Mouse (Mus musculus) adrenal gland, adult 18-20 months (tissue): ENCODE data around the gene Ifne. TPM values are rescaled to one million over a fixed set of nuclear protein-coding genes. Genes with fewer than 3 reads are reported as not detected.
A peak's percentile ranks its signal among the peaks of the same experiment; 100 is the strongest.
"Not testable (repeated sequence)": the region's sequence is repeated elsewhere in the genome, so short reads cannot be mapped to it uniquely, and the experiment has no call there.

Source experiments
- DNase-seq, 2 experiments: peaks; one replicate each; pipeline ENCODE4 v3.0.0; 2021 to 2022; ENCODE audit warnings: low spot score in 2 of 2
- microRNA-seq, 2 experiments: library from miRNA; unstranded; fragments of <30 nt; microRNA quantifications; one replicate each; pipeline ENCODE4 v1.2.0; 2021; ENCODE audit warnings: borderline number of aligned reads in 2 of 2
- total RNA-seq, 2 experiments: library from RNA; stranded (reverse); gene quantifications; 1 replicate in 1 of 2; 2 replicates in 1 of 2; pipeline ENCODE4 v1.2.3; 2021

Gene Ifne
- total RNA-seq, 2 experiments from 2014 or later, result not detected

DNA sequence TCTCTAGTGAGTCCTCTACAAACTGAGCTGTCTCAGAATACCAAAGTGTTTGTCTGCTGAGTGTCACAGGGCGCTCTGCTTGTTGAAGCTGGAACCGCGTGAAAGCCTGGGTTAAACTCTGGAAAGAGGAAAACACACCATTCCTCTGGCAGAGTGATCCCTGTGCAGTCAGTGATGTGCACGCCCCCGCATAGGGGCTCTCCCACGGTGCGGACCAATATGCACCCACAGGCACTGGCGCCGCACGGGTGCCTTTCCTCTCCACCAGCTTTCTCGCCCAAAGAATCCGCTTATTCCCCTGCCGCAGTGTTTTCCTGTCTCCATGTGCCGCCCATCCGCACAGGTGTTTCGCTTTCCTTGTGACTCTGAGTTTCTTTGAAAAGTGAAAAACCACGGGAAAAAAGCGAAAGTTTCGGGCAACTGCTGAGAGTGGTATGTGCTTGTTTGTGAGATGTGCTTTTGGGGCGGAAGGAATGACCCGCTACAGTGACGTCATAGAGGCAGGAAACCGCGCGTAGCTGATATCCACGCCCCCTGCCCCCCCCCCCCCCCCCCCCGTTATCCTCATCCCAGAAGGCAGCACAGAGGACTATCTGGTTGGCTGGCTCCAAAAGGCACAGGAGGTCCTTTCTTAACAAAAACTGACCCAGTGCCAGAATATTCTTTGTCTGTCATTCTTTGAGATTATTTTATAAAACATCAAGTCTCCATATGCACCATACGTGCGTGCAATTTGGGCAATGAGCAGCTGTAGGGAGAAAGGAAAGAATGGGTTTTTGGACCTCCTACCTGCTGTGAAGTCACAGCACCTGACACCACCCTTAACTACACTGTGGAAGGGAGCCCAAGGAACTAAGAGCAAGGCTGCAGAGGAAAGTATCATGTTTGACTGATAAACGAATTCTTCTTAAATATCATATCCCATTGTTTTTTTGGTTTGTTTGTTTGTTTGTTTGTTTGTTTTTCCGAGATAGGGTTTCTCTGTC is 11.8 kb downstream of the Ifne start:
- DNase-seq, result peak in 1 of 2 experiments; percentile 8

DNA sequence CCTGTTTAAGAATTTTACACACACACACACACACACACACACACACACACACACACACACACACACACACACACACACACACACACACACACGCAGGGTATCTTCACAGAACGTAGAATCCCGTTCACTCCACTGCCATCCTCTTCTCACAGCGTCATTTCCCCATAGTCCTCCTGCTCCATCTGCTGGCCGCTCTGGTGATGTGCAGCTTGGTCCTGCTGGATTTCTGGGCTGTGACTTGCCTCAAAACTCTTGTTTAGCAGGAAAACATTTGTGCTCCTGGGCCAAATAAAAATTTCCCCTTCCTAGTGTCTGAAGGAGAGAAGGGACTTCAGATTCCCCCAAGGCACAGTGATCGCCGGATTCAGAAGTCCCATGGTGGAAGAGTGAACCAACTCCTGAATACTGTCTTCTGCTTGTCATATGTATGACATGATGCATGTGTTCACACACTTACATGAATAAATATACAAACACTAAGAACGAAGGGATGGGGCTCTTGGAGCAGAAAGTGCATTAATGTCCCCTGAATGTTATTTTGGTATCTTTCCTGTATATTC is 12.6 kb downstream of the Ifne start:
- peak; percentile 68 to 69 for DNase-seq

- no peak for DNase-seq
Observed at GRCm38 (mm10) chr4:88865011-88865569, 14.9 kb downstream of the Ifne start.

- no peak for DNase-seq
Observed at GRCm38 (mm10) chr4:88864599-88864998, 15.4 kb downstream of the Ifne start.

DNA sequence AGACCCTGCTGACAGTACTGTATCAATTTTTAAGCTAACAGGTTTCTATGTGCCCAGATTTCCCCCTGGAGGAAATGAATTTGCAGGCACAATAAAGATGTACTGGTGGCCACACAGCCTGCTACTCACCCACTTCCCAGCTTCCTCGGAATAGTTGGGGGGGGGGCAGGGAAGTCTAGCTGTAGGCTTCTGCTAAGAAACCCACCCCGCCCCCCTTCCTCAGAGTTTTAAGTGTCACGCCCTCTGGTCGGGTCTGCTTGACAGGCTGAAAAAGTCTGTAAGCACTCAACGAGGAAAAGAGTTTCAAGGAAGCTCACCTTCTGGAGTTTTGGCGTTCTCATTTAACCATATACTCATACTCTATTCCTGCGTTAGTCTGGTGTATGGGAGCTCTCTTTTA is 16.7 kb downstream of the Ifne start:
- no peak for DNase-seq

DNA sequence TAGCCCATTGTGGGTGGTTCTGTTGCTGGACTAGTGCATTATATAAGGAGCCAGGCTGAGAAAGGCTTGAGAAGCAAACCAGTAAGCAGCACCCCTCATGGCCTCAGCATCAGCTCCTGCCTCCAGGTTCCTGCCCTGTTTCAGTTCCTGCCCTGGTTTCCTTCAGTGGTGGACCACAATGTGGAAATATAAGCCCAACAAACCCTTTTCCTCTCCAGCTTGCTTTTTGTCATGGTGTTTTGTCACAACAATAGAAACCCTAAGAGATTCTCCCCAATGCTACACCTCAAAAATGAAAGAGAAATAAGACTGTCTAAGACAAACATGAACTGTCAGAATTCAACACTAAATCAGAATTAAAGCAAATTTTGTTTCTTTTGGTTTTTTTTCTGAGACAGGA is 20.8 kb downstream of the Ifne start:
- DNase-seq, result no peak

DNA sequence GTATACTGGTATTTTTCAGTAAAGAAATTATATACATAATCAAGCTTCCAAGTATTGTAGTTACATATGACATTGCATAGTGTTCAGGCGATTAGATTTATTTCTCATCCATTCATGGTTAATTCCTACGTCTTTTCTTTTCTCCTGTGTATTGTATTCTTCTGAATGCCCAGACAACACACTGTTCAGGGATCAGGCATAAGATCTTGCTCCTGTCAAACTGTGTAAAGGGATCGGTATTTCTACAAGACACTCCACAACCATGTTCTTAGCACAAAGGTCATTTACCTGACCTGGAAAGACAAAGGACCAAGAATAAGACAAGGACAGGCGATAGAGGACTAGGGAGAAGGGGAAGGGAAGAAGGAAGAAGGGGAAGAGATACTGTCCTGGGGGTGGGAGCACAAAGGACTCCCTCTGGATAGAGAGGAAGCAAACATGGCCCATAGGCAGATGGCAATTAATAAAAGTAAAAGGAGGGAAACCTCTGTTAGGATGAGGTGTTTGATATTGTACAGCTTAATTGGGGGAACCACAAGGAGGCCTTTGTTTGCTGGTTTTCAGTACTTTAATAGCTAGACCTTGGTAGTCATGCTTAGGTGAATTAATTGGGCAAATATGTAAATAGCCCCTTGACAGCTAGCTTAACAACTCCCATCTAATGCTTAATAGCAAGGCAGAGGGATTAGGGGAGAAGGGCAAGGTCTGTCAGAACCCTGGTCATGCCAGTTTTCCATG is 28.8 kb downstream of the Ifne start:
- DNase-seq, result no peak

- no peak for DNase-seq
Observed at GRCm38 (mm10) chr4:88849698-88850097, 30.3 kb downstream of the Ifne start, which contains the start of gene Ifna1. Ifna1 (plus strand) TSS chr4:88850087.

DNA sequence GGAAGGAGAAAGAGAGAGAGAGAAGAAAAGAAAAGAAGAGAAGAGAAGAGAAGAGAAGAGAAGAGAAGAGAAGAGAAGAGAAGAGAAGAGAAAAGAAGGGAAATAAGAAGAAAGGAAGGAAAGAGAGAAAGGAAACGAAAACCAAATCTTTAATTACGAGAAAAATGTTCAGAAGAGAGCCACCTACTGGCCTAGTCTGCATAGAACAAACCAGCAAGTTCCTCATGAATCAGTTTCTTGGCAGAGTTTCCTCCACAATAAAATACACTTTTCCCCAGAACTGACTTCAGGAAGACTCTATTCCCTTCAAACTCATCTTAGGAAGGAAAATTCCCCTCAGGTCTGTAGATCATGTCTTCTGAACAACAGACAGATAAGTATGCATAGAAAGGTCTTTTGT is 34.7 kb downstream of the Ifne start:
- no peak for DNase-seq

DNA sequence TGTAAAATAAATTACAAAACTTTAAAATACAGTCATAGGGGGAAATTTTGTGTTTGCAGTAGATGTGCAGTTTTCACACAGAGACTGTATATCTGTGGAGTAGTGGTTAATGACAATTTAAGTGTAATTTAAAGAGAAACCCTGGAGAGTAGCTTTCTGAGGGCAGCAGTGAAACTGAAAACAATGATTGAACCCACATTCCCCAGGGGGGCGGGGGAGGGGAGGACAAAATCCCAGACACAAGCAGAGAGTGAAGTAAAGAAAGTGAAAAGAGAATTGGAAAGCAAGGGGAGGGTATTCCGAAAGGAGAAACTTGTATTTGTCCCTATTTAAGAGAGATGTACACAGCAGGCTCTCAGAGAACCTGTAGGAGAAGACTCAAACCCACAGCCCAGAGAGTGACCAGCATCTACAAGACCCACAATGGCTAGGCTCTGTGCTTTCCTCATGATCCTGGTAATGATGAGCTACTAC is 38.5 kb downstream of the Ifne start, which contains the start of gene Ifna4:
Ifna4 (plus strand) TSS at position 424 of the 474 bp plus-strand sequence.
- no peak for DNase-seq

GRCm38 (mm10) chr4:88840058-88840457 is 39.9 kb downstream of the Ifne start:
- no peak for DNase-seq

DNA sequence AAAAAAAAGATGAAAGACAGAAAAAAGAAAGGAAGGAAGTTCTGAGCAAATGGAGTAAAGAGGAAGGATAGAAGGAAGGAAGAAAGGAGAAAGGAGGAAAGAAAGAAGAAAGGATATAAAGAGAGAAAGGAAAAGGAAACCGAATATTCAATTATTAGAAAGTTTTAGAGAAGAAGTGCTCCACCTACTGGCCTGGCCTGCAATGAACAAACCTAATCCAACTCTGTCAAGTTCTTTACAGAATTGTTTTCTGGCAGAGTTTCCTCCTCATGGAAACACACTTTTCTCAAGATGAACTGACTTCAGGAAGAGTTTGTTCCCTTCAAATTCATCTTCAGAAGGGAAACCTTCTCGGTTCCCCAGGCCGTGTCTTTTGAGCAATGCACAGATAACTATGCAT is 41.2 kb downstream of the Ifne start:
- DNase-seq, result no peak

DNA sequence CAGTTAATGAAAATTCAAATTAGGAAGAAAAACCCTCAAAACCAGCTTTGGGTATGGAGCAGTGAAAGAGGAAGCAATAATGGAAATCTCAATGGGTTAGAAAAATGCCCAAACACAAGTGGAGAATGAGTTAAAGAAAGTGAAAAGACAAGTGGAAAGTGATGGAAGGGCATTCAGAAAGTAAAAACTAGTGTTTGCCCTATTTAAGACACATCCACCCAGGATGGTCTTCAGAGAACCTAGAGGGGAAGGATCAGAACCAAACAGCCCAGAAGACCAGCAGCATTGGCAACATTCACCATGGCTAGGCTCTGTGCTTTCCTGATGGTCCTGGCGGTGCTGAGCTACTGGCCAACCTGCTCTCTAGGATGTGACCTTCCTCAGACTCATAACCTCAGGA is 44.8 kb downstream of the Ifne start, which contains the start of gene Ifna5:
Ifna5 (plus strand) TSS at position 301 of the 400 bp plus-strand sequence.
- DNase-seq, result not testable (repeated sequence)

GRCm38 (mm10) chr4:88830523-88830922 is 49.5 kb downstream of the Ifne start:
- DNase-seq, result peak in 1 of 2 experiments; percentile 21

Small RNA genes lying within 50 kb of the gene (microRNA-seq; reads per million reads assigned to microRNA genes)
- gene Mir31, result 121 to 1,797 reads per million in 2 experiments

Other genes starting within 250 kb of the Ifne start
- not detected for gene C87499, start 245.8 kb downstream of the Ifne start, total RNA-seq
- gene Ifna13, start 235.7 kb downstream of the Ifne start, total RNA-seq, result not detected
- gene Ifna16, start 203.3 kb downstream of the Ifne start, total RNA-seq, result not detected
- gene Ifna2, start 196.3 kb downstream of the Ifne start, total RNA-seq, result not detected
- not detected for gene Ifnab, start 188.8 kb downstream of the Ifne start, total RNA-seq
- gene Gm26566, start 158.4 kb downstream of the Ifne start, total RNA-seq, result under 1 TPM in 1 of 2 experiments, not detected in 1; 0.40 TPM
- 10 to 100 TPM; 77.8 to 85.0 TPM for gene Klhl9, start 157.7 kb downstream of the Ifne start, total RNA-seq
- not detected for gene Gm13271, start 125.3 kb downstream of the Ifne start, total RNA-seq
- gene Gm13283, start 120.1 kb downstream of the Ifne start, total RNA-seq, result not detected
- not detected for gene Gm13290, start 106.4 kb downstream of the Ifne start, total RNA-seq
- gene Gm13289, start 103.3 kb downstream of the Ifne start, total RNA-seq, result not detected
- gene Gm13272, start 100.4 kb downstream of the Ifne start, total RNA-seq, result not detected
- gene Ifnz, start 98.1 kb downstream of the Ifne start, total RNA-seq, result not detected
- gene Gm13276, start 94.5 kb downstream of the Ifne start, total RNA-seq, result not detected
- gene Gm13277, start 91.6 kb downstream of the Ifne start, total RNA-seq, result not detected
- not detected for gene Gm13278, start 88.7 kb downstream of the Ifne start, total RNA-seq
- not detected for gene Gm13275, start 85.7 kb downstream of the Ifne start, total RNA-seq
- gene Gm13279, start 82.8 kb downstream of the Ifne start, total RNA-seq, result not detected
- gene Gm13285, start 80.5 kb downstream of the Ifne start, total RNA-seq, result not detected
- gene Gm13287, start 76.9 kb downstream of the Ifne start, total RNA-seq, result not detected
- not detected for gene Gm13288, start 74.7 kb downstream of the Ifne start, total RNA-seq
- gene Ifna7, start 64.0 kb downstream of the Ifne start, total RNA-seq, result not detected
- not detected for gene Ifna11, start 60.2 kb downstream of the Ifne start, total RNA-seq
- not detected for gene Ifna6, start 52.8 kb downstream of the Ifne start, total RNA-seq
- not detected for gene Ifna5, start 44.7 kb downstream of the Ifne start, total RNA-seq
- not detected for gene Ifna4, start 38.3 kb downstream of the Ifne start, total RNA-seq
- gene Ifna1, start 30.1 kb downstream of the Ifne start, total RNA-seq, result not detected